Mouse (Mus musculus): ENCODE results near the gene Myh11.

Myh11 gene

GRCm38 (mm10) chr16:14265203-14265920, 25.8 kb downstream of the Myh11 start:
- no peak for DNase-seq

- DNase-seq, result no peak
Measured at GRCm38 (mm10) chr16:14264504-14264903, 26.7 kb downstream of the Myh11 start.

GRCm38 (mm10) chr16:14263241-14263640, 27.9 kb downstream of the Myh11 start:
- no peak for DNase-seq

GRCm38 (mm10) chr16:14262410-14262809, 28.8 kb downstream of the Myh11 start:
- no peak for DNase-seq

- DNase-seq, result no peak
Measured at GRCm38 (mm10) chr16:14258856-14259255, 32.3 kb downstream of the Myh11 start.

- DNase-seq, result no peak
Measured at GRCm38 (mm10) chr16:14253586-14253985, 37.6 kb downstream of the Myh11 start.

- DNase-seq, result no peak
Measured at GRCm38 (mm10) chr16:14252877-14253276, 38.3 kb downstream of the Myh11 start.

- no peak for DNase-seq
Measured at GRCm38 (mm10) chr16:14249913-14250312, 41.3 kb downstream of the Myh11 start.

GRCm38 (mm10) chr16:14242553-14242952, 48.6 kb downstream of the Myh11 start:
- DNase-seq, result no peak

GRCm38 (mm10) chr16:14242059-14242458, 49.1 kb downstream of the Myh11 start:
- no peak for DNase-seq

GRCm38 (mm10) chr16:14237100-14237723, 54.0 kb downstream of the Myh11 start:
- peak; percentile 9 to 26 for DNase-seq

GRCm38 (mm10) chr16:14215156-14215555, 76.0 kb downstream of the Myh11 start:
- no peak for DNase-seq

- DNase-seq, result no peak
Measured at GRCm38 (mm10) chr16:14198798-14199197, 92.4 kb downstream of the Myh11 start.

GRCm38 (mm10) chr16:14195427-14195826, 95.7 kb downstream of the Myh11 start:
- DNase-seq, result no peak

- no peak for DNase-seq
Measured at GRCm38 (mm10) chr16:14194164-14194950, 96.8 kb downstream of the Myh11 start.

- DNase-seq, result no peak
Measured at GRCm38 (mm10) chr16:14185516-14185915, 105.7 kb downstream of the Myh11 start.

- no peak for DNase-seq
Measured at GRCm38 (mm10) chr16:14183856-14184255, 107.3 kb downstream of the Myh11 start.

GRCm38 (mm10) chr16:14182360-14182759, 108.8 kb downstream of the Myh11 start:
- DNase-seq, result no peak

GRCm38 (mm10) chr16:14180163-14180733, 110.9 kb downstream of the Myh11 start:
- no peak for DNase-seq

GRCm38 (mm10) chr16:14178041-14178440, 113.1 kb downstream of the Myh11 start:
- DNase-seq, result no peak

- no peak for DNase-seq
Measured at GRCm38 (mm10) chr16:14169706-14170105, 121.5 kb downstream of the Myh11 start.

- DNase-seq, result no peak
Measured at GRCm38 (mm10) chr16:14166490-14166889, 124.7 kb downstream of the Myh11 start.

GRCm38 (mm10) chr16:14163731-14164130, 127.4 kb downstream of the Myh11 start:
- no peak for DNase-seq
